Mouse (Mus musculus): ENCODE results near the gene Fam19a1. TPM values are rescaled to one million over a fixed set of nuclear protein-coding genes. Genes with fewer than 3 reads are reported as not detected.

Fam19a1 gene
- polyA plus RNA-seq, 2 experiments: not detected

DNA sequence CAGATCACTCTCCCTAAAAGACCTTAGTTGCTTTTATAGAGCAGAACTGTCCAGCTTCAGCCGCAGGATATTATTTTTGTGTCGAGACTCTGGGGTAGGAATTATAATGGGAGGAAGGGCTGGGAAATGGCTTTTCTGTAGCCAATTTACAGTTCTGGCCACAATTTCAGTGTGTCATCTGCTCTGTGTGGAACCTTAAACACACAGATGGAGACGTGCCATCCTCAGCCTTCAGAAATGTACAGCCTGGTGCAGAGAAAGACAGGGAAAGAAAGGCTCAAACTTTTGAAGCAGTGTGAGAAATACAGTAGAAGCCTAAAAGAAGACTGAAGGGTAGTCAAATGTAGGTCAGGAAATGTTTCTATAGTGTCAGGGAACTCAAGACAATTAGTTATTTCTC is 519.3 kb downstream of the Fam19a1 start:
- H3K9ac ChIP-seq (replicated peaks): no peak overlapping the region
- H3K9me3 ChIP-seq (ENCODE audit: control insufficient read depth, low read length): no peaks in the 10 kb centered on the region
- H3K4me3 ChIP-seq (ENCODE audit: insufficient read depth in 1 of 2, low read depth in 2 of 2, low read length in 2 of 2): no peak overlapping the region
- 68% methylated on average over 3 of the region's 3 CpGs for WGBS (ENCODE audit: insufficient replicate concordance)
- no peaks in the 10 kb centered on the region for H3K27me3 ChIP-seq (ENCODE audit: control insufficient read depth, insufficient read depth, low read length)
- H3K4me1 ChIP-seq (replicated peaks; ENCODE audit: control insufficient read depth in 2 of 2, insufficient read depth in 2 of 2, low read length in 1 of 2): no peaks in the 10 kb centered on the region
- TF ChIP-seq CTCF (IDR thresholded peaks at IDR 0.05; ENCODE audit: low read depth) (no peak), EP300 (IDR thresholded peaks at IDR 0.05; ENCODE audit: low read depth) (no peak)
- no peaks in the 10 kb centered on the region for H3K36me3 ChIP-seq (replicated peaks; ENCODE audit: control insufficient read depth, insufficient read depth, low read depth)
- no peak for ATAC-seq (ENCODE audit: insufficient read depth)
- no peak for DNase-seq (ENCODE audit: low read depth in 3 of 3, low spot score in 3 of 3)
- H3K4me2 ChIP-seq (ENCODE audit: low read depth): no peak overlapping the region
- H3K27ac ChIP-seq: no peak overlapping the region

DNA sequence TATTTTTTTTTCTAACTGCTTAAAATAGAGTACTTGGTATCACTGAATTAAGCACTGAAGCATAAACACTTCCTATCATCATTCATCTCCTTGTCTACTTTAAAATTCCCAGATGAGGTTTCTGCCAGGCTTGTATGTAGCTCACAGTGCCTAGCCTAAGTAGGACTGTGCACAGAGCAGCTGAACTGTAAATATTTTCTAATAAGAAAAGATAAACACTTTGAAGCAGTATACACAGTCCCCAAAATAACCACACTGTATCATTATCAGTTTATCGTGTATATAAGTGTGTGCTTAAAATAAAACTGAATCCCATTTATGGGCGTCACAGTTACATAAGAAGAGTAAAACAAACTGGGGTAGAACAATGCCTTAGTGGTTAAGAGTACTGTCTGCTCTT is 522.7 kb downstream of the Fam19a1 start:
- Histone ChIP-seq H3K4me2 (ENCODE audit: low read depth) (no peak overlapping the region), H3K36me3 (replicated peaks; ENCODE audit: control insufficient read depth, insufficient read depth, low read depth) (no peaks in the 10 kb centered on the region), H3K9me3 (ENCODE audit: control insufficient read depth, low read length) (no peaks in the 10 kb centered on the region), H3K27ac (no peak overlapping the region), H3K4me3 (ENCODE audit: insufficient read depth in 1 of 2, low read depth in 2 of 2, low read length in 2 of 2) (no peak overlapping the region), H3K4me1 (replicated peaks; ENCODE audit: control insufficient read depth in 2 of 2, insufficient read depth in 2 of 2, low read length in 1 of 2) (no peaks in the 10 kb centered on the region), H3K27me3 (ENCODE audit: control insufficient read depth, insufficient read depth, low read length) (no peaks in the 10 kb centered on the region), H3K9ac (replicated peaks) (no peak overlapping the region)
- ATAC-seq (ENCODE audit: insufficient read depth) (no peak), DNase-seq (ENCODE audit: low read depth in 3 of 3, low spot score in 3 of 3) (no peak)
- WGBS (ENCODE audit: insufficient replicate concordance): 42% methylated on average over 2 of the region's 2 CpGs
- no peak for TF ChIP-seq CTCF (IDR thresholded peaks at IDR 0.05; ENCODE audit: low read depth)
- TF ChIP-seq EP300 (IDR thresholded peaks at IDR 0.05; ENCODE audit: low read depth): no peak

DNA sequence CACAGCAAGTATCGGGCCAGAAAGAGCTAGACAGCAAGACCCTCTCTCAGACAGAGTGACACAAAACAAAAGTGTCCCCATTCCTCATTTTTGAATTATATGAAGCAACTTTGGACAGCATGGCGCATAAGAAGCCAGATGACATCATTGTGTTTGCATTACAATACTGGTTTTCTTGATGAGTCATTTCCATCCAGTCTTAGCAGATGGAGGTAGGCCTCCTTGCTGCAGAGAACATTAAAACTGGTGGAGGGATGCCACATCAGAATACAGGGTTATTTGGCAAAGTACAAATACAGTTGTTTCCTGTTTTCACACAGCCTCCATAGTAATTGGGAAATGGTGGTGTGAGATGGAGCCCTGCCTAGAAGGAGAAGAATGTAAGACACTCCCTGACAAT is 535.8 kb downstream of the Fam19a1 start:
- no peak for ATAC-seq (ENCODE audit: insufficient read depth)

DNA sequence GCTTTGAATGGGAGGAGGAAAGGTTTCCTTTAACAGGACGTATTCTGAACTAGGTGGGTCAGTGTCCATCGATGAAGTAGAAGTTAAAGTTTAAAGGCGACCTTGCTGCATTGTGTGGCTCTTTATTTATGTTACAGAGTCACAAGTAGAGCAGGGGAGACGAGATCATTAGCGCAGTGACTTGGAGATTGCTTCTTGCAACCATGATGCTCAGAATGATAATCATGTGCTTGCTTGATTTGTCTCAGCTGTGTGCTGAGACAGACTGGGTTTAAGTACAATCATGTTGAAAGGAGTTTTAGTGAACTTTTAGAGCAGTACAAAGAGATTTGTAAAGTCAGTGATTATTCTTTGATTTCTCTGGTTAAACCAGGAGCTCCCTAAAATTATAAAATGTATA is 536.3 kb downstream of the Fam19a1 start:
- no peak overlapping the region for H3K4me2 ChIP-seq (ENCODE audit: low read depth)
- H3K4me3 ChIP-seq (ENCODE audit: insufficient read depth in 1 of 2, low read depth in 2 of 2, low read length in 2 of 2): no peak overlapping the region
- no peaks in the 10 kb centered on the region for H3K9me3 ChIP-seq (ENCODE audit: control insufficient read depth, low read length)
- H3K27me3 ChIP-seq (ENCODE audit: control insufficient read depth, insufficient read depth, low read length): no peaks in the 10 kb centered on the region
- no peaks in the 10 kb centered on the region for H3K4me1 ChIP-seq (replicated peaks; ENCODE audit: control insufficient read depth in 2 of 2, insufficient read depth in 2 of 2, low read length in 1 of 2)
- DNase-seq (ENCODE audit: low read depth in 3 of 3, low spot score in 3 of 3) (no peak), ATAC-seq (ENCODE audit: insufficient read depth) (no peak)
- H3K36me3 ChIP-seq (replicated peaks; ENCODE audit: control insufficient read depth, insufficient read depth, low read depth): no peaks in the 10 kb centered on the region
- TF ChIP-seq CTCF (IDR thresholded peaks at IDR 0.05; ENCODE audit: low read depth) (no peak), EP300 (IDR thresholded peaks at IDR 0.05; ENCODE audit: low read depth) (no peak)
- H3K27ac ChIP-seq: no peak overlapping the region
- 61% methylated on average over 5 of the region's 5 CpGs for whole genome bisulfite sequencing (ENCODE audit: insufficient replicate concordance)
- H3K9ac ChIP-seq (replicated peaks): no peak overlapping the region

More for the DNA sequence above, 535.8 kb downstream of the Fam19a1 start:
- H3K9ac ChIP-seq (replicated peaks): no peak overlapping the region
- 56% methylated on average over 2 of the region's 2 CpGs for WGBS (ENCODE audit: insufficient replicate concordance)
- no peaks in the 10 kb centered on the region for H3K27me3 ChIP-seq (ENCODE audit: control insufficient read depth, insufficient read depth, low read length)
- DNase-seq (ENCODE audit: low read depth in 3 of 3, low spot score in 3 of 3): no peak
- no peaks in the 10 kb centered on the region for H3K36me3 ChIP-seq (replicated peaks; ENCODE audit: control insufficient read depth, insufficient read depth, low read depth)
- H3K4me2 ChIP-seq (ENCODE audit: low read depth): no peak overlapping the region
- no peaks in the 10 kb centered on the region for H3K4me1 ChIP-seq (replicated peaks; ENCODE audit: control insufficient read depth in 2 of 2, insufficient read depth in 2 of 2, low read length in 1 of 2)
- no peak for TF ChIP-seq CTCF (IDR thresholded peaks at IDR 0.05; ENCODE audit: low read depth)
- no peak for TF ChIP-seq EP300 (IDR thresholded peaks at IDR 0.05; ENCODE audit: low read depth)
- no peaks in the 10 kb centered on the region for H3K9me3 ChIP-seq (ENCODE audit: control insufficient read depth, low read length)
- H3K4me3 ChIP-seq (ENCODE audit: insufficient read depth in 1 of 2, low read depth in 2 of 2, low read length in 2 of 2): no peak overlapping the region
- no peak overlapping the region for H3K27ac ChIP-seq

DNA sequence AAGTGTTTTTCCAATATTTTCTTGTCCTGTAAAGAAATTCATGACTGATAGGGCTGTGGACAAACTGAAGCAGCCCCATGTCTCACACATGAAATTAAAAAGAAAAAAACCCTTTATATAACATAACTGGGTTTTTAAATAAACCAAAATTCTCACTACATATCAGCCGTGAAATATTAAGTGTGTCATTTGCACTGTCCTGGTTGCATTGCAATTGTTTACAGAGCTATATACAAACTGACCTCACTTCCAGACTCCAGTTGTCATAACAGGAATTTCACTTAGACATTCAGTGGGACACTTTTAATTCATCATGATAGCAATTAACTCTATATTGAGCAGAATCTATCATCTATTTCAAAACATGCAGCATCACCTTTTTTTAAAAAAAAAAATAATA is 553.4 kb downstream of the Fam19a1 start:
- Histone ChIP-seq H3K27me3 (ENCODE audit: control insufficient read depth, insufficient read depth, low read length) (no peaks in the 10 kb centered on the region), H3K4me2 (ENCODE audit: low read depth) (no peak overlapping the region), H3K4me3 (ENCODE audit: insufficient read depth in 1 of 2, low read depth in 2 of 2, low read length in 2 of 2) (no peak overlapping the region), H3K36me3 (replicated peaks; ENCODE audit: control insufficient read depth, insufficient read depth, low read depth) (no peaks in the 10 kb centered on the region), H3K27ac (no peak overlapping the region), H3K9me3 (ENCODE audit: control insufficient read depth, low read length) (no peaks in the 10 kb centered on the region), H3K9ac (replicated peaks) (no peak overlapping the region), H3K4me1 (replicated peaks; ENCODE audit: control insufficient read depth in 2 of 2, insufficient read depth in 2 of 2, low read length in 1 of 2) (no peaks in the 10 kb centered on the region)
- ATAC-seq (ENCODE audit: insufficient read depth): no peak
- WGBS (ENCODE audit: insufficient replicate concordance): 68% methylated on average over 1 of the region's 1 CpGs
- no peak for DNase-seq (ENCODE audit: low read depth in 3 of 3, low spot score in 3 of 3)
- TF ChIP-seq EP300 (IDR thresholded peaks at IDR 0.05; ENCODE audit: low read depth) (no peak), CTCF (IDR thresholded peaks at IDR 0.05; ENCODE audit: low read depth) (no peak)
